Mouse (Mus musculus) embryonic facial prominence, embryonic 11.5 days (tissue): ENCODE measurements around the gene Slc25a21. TPM values are rescaled to one million over a fixed set of nuclear protein-coding genes. Genes with fewer than 3 reads are reported as not detected.

ENCODE experiments used
- ATAC-seq: fragments of 200-750 bp; cut with Nextera tagmentation; replicated peaks from 2 replicates; pipeline ENCODE4 v1.8.0; 2017; ENCODE audit warnings: low read depth; ENCODE audit not compliant: insufficient number of reproducible peaks, low FRiP score, low TSS enrichment
- DNase-seq: peaks from one replicate; pipeline ENCODE4 v3.0.0-alpha.2; 2015; ENCODE audit warnings: low spot score
- H3K27ac ChIP-seq: fragments of 300-500 bp; sonication (generic); replicated peaks from 2 replicates; pipeline ENCODE4 v1.5.1; 2014; ENCODE audit warnings: mild to moderate bottlenecking, low read depth, low read length, control low read depth
- H3K27me3 ChIP-seq: fragments of 300-500 bp; sonication (generic); 2 replicates; pipeline ENCODE4 v1.6.1; 2014; ENCODE audit warnings: mild to moderate bottlenecking, low read length, moderate library complexity, mixed read lengths; ENCODE audit not compliant: control insufficient read depth, insufficient read depth
- H3K36me3 ChIP-seq: fragments of 300-500 bp; sonication (generic); replicated peaks from 2 replicates; pipeline ENCODE4 v1.6.1; 2014; ENCODE audit warnings: low read depth, mild to moderate bottlenecking, low read length, moderate library complexity, mixed read lengths; ENCODE audit not compliant: control insufficient read depth, insufficient read depth
- H3K4me1 ChIP-seq: fragments of 300-500 bp; sonication (generic); 2 replicates; pipeline ENCODE4 v1.6.1; 2014; ENCODE audit warnings: low read length, mixed read lengths; ENCODE audit not compliant: control insufficient read depth, insufficient read depth
- H3K4me2 ChIP-seq: fragments of 300-500 bp; sonication (generic); 2 replicates; pipeline ENCODE4 v1.6.1; 2014; ENCODE audit warnings: low read depth, mild to moderate bottlenecking, control low read depth, low read length, moderate library complexity
- H3K4me3 ChIP-seq: fragments of 300-500 bp; sonication (generic); 2 replicates; pipeline ENCODE4 v1.5.1; 2014; ENCODE audit warnings: low read depth, low read length, control low read depth
- H3K9ac ChIP-seq: fragments of 300-500 bp; sonication (generic); replicated peaks from 2 replicates; pipeline ENCODE4 v1.6.1; 2014; ENCODE audit warnings: mild to moderate bottlenecking, control low read depth, low read length
- H3K9me3 ChIP-seq: fragments of 300-500 bp; sonication (generic); replicated peaks from 2 replicates; pipeline ENCODE4 v1.6.1; 2016; ENCODE audit warnings: mild to moderate bottlenecking, low read length, inconsistent platforms, mixed read lengths; ENCODE audit not compliant: control insufficient read depth
- WGBS: fragments of 180-500 bp; shearing (Covaris S2); extraction: QIAGEN DNeasy Blood & Tissue Kit; methylation state at CpG from one replicate; pipeline ENCODE4 v1.1.7; 2014; 5-methylcytosine and 5-hydroxymethylcytosine counted together
- polyA plus RNA-seq: library from polyadenylated mRNA; unstranded; fragments of >200 nt; fragmentation: Nextera tagmentation; extraction: Ambion mirVana; gene quantifications from 2 replicates; pipeline ENCODE4 v1.2.1, GENCODE M21; 2014

Gene Slc25a21
- polyA plus RNA-seq, 1 experiment from 2014 or later, result 1.9 TPM

DNA sequence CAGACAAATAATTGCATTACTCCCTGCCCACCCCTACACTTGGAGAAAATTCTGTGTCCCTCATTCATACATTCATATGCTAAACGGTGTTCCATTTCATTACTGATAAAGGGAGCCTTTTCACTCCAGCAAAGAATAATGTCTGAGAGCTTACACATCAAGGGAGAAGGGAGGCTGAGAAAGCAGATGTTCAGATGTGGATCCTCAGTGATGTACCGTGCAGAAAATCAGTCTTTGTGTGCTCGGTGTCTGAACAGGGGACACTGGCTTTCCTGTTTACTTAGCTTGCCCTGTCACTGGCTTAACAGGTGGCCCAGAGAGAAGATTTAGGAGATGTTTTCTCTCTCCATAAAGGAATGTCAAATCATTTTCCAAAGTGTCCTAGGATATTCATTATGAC, 112.8 kb downstream of the Slc25a21 start:
- ATAC-seq (no peak), DNase-seq (no peak)
- H3K27me3 ChIP-seq, result no peaks in the 10 kb centered on the region
- H3K36me3 ChIP-seq, result no peaks in the 10 kb centered on the region
- 30% methylated on average over 3 of the region's 3 CpGs for WGBS
- no peaks in the 10 kb centered on the region for H3K9me3 ChIP-seq
- H3K4me1 ChIP-seq, result no peaks in the 10 kb centered on the region
- H3K27ac ChIP-seq, result no peak overlapping the region
- no peak overlapping the region for H3K4me3 ChIP-seq
- H3K9ac ChIP-seq, result no peak overlapping the region
- H3K4me2 ChIP-seq, result no peak overlapping the region

DNA sequence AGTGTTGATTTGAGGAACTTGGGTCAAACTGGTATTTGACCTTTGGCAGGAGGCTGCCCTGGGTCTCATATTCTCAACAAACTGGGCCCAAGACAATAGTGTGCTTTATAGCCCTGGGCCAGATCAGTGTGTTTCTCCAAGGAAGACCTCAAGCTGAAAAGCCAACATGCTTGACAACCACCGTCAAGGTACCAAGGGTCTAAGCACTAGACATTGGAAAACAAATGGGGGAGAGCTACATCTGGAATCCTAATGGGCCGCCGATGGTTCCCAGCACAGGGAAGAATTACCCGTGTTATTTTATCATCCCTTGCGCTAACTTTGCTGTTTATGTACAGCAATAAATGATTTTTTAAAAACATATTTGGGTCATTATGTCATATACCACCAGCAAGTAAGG, 113.7 kb downstream of the Slc25a21 start:
- H3K4me1 ChIP-seq, result no peaks in the 10 kb centered on the region
- DNase-seq (no peak), ATAC-seq (no peak)
- H3K4me2 ChIP-seq, result no peak overlapping the region
- no peaks in the 10 kb centered on the region for H3K9me3 ChIP-seq
- H3K27me3 ChIP-seq, result no peaks in the 10 kb centered on the region
- H3K36me3 ChIP-seq, result no peaks in the 10 kb centered on the region
- no peak overlapping the region for H3K9ac ChIP-seq
- 42% methylated on average over 5 of the region's 5 CpGs for WGBS
- H3K27ac ChIP-seq, result no peak overlapping the region
- H3K4me3 ChIP-seq, result no peak overlapping the region

DNA sequence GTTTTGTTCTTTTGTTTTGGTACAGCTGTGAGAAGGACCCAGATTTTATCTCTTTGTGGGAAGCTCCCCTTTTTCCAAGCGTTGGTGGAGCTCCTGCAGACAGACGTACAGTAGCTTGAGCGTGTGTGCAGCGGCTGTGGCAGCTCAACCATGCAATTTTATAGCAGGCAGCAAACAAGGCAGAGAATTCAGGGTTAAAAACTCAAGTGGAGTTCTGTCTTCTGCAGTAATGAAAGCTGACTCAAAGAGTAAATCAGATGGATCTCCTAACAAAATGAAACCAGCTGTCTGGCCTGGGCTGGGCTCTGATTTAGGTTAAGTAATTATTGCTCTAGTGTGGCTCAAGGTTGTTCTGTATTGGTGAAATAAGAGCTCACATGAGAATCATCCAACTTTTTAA, 120.7 kb downstream of the Slc25a21 start:
- no peak overlapping the region for H3K4me3 ChIP-seq
- H3K4me1 ChIP-seq, result no peaks in the 10 kb centered on the region
- H3K4me2 ChIP-seq, result no peak overlapping the region
- 19% methylated on average over 4 of the region's 4 CpGs for WGBS
- ATAC-seq (no peak; the same call in 1 of the 2 replicates), DNase-seq (peak; percentile 90)
- no peak overlapping the region for H3K27ac ChIP-seq
- no peaks in the 10 kb centered on the region for H3K36me3 ChIP-seq
- no peak overlapping the region for H3K9ac ChIP-seq
- no peaks in the 10 kb centered on the region for H3K9me3 ChIP-seq
- no peaks in the 10 kb centered on the region for H3K27me3 ChIP-seq

DNA sequence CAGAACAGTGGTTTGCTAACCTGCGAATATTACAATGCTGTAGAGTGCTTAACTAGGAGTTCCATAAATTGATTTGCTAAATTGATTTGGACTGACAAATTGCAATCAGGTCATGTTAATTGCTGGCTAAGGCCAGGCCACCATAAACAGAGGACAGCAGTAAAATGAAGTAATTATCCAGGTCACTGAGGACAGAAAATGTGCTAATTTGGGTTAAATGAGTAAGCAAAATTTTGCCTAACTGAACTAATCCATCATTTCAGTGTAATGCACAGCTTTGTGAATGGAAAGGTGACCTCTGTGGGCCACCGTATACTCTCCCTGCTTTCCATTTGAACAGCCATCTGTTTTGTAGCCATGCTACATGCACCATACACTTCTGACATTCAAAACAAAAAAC, 124.7 kb downstream of the Slc25a21 start:
- Histone ChIP-seq H3K27me3 (no peaks in the 10 kb centered on the region), H3K4me2 (no peak overlapping the region), H3K27ac (no peak overlapping the region), H3K4me3 (no peak overlapping the region), H3K4me1 (no peaks in the 10 kb centered on the region), H3K9me3 (no peaks in the 10 kb centered on the region), H3K36me3 (no peaks in the 10 kb centered on the region), H3K9ac (no peak overlapping the region)
- DNase-seq, result peak; percentile 26
- WGBS, result 50% methylated on average over 2 of the region's 2 CpGs
- no peak for ATAC-seq

DNA sequence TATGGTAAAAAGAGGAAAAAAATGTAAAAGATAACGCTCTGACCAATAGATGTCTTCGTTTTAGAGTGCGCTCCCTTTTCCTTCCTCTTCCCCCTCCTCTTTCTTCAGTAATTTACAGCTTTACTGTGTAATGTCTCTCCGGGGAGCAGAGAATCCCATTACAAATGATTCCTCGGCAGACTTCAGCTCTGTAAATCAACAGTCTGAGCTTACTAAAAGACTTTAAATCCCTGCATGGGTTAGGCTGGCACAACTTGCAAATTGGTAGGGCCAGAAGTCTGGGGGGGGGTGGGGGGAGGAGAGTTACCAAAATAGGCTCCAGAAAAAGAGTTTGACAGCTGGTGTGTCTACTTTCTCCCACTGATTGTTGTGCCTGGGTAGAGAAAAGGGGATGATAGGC, 128.7 kb downstream of the Slc25a21 start:
- H3K36me3 ChIP-seq, result no peaks in the 10 kb centered on the region
- ATAC-seq (no peak), DNase-seq (no peak)
- no peaks in the 10 kb centered on the region for H3K27me3 ChIP-seq
- H3K4me3 ChIP-seq, result no peak overlapping the region
- H3K9me3 ChIP-seq, result no peaks in the 10 kb centered on the region
- no peak overlapping the region for H3K27ac ChIP-seq
- H3K9ac ChIP-seq, result no peak overlapping the region
- H3K4me1 ChIP-seq, result no peaks in the 10 kb centered on the region
- H3K4me2 ChIP-seq, result no peak overlapping the region
- 47% methylated on average over 5 of the region's 5 CpGs for WGBS

DNA sequence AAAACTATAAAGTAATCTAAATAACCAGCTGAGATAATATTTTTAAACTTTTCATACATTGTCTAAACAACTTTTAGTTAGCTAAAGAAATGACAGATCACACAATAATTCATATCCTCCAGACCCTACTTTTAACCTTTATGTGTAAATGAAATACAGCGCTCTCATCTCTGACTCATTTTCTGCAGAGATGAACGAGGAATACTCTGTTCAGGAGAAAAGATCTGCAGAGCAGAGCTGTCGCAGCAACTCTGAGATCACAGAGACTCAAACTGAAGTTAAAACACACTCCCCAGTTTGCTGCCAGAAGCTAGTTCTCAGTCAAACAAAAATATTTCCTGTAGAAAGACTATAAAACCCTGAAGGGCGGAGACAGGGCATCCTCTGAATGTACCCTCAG, 177.5 kb downstream of the Slc25a21 start:
- 82% methylated on average over 4 of the region's 4 CpGs for whole genome bisulfite sequencing
- H3K27ac ChIP-seq, result no peak overlapping the region
- no peak for DNase-seq
- H3K27me3 ChIP-seq, result no peaks in the 10 kb centered on the region
- no peaks in the 10 kb centered on the region for H3K9me3 ChIP-seq
- H3K4me3 ChIP-seq, result no peak overlapping the region
- H3K36me3 ChIP-seq, result no peaks in the 10 kb centered on the region
- no peak for ATAC-seq
- H3K9ac ChIP-seq, result no peak overlapping the region
- H3K4me2 ChIP-seq, result no peak overlapping the region
- H3K4me1 ChIP-seq, result no peaks in the 10 kb centered on the region

DNA sequence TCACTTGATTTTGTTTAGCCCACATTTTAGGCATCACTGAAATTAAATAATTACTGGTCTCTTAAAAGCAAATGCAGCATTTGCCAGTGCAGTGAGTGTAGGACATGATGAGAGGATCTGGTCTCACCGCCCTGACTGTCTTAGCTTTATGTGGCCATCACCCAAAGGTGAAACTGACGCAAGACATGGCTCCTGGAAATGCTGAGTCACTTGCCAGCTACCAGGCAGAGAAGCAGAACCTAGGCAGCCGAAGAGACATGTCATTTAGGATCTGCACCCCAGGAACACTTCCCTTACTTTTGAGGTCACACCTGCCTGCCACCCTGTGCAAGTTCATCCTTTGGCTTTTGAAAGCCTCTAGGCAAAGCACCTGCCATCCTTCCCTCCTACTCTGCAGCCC, 180.4 kb downstream of the Slc25a21 start:
- no peak overlapping the region for H3K9ac ChIP-seq
- no peak for DNase-seq
- WGBS, result 84% methylated on average over 3 of the region's 3 CpGs
- no peaks in the 10 kb centered on the region for H3K27me3 ChIP-seq
- H3K4me1 ChIP-seq, result no peaks in the 10 kb centered on the region
- H3K4me3 ChIP-seq, result no peak overlapping the region
- no peaks in the 10 kb centered on the region for H3K9me3 ChIP-seq
- no peak overlapping the region for H3K4me2 ChIP-seq
- no peak for ATAC-seq
- no peaks in the 10 kb centered on the region for H3K36me3 ChIP-seq
- H3K27ac ChIP-seq, result no peak overlapping the region

DNA sequence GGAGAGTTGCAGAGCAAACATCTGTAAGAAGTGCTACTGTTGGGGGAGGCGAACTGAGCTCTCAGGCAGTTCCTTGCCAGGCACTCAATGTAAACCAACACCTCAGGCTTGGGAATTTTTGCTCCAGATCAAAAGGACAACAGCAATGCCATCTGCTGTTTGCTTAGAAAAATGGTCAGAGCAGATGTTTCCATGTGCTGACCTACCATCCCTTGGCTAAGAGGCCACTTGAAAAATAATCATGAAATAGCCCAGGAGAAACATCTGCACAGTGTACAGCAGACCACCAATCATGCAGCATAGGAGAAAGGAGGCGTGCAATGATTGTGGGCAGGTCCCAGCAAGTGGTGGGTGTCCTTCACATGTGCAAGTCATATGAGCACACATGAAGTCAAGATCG, 180.9 kb downstream of the Slc25a21 start:
- Histone ChIP-seq H3K9me3 (no peaks in the 10 kb centered on the region), H3K36me3 (no peaks in the 10 kb centered on the region), H3K4me1 (no peaks in the 10 kb centered on the region), H3K4me2 (no peak overlapping the region), H3K4me3 (no peak overlapping the region), H3K9ac (no peak overlapping the region), H3K27me3 (no peaks in the 10 kb centered on the region), H3K27ac (no peak overlapping the region)
- DNase-seq (peak; percentile 55), ATAC-seq (no peak)
- 63% methylated on average over 3 of the region's 3 CpGs for WGBS
